Mouse (Mus musculus) midbrain, embryonic 14.5 days (tissue): Measurements from ENCODE around the gene Myh14. TPM values are rescaled to one million over a fixed set of nuclear protein-coding genes. Genes with fewer than 3 reads are reported as not detected.
"Not testable (repeated sequence)": the region's sequence is repeated elsewhere in the genome, so short reads cannot be mapped to it uniquely, and the experiment has no call there.

Source experiments
- ATAC-seq: fragments of 200-750 bp; cut with Nextera tagmentation; 2 replicates; pipeline ENCODE4 v1.8.0; 2017; ENCODE audit warnings: moderate number of reproducible peaks, moderate library complexity; ENCODE audit not compliant: low FRiP score, low TSS enrichment
- DNase-seq: peaks from one replicate; pipeline ENCODE4 v3.0.0-alpha.2; 2015
- H3K27ac ChIP-seq: fragments of 300-500 bp; sonication (generic); replicated peaks from 2 replicates; pipeline ENCODE4 v1.5.1; 2014; ENCODE audit warnings: mild to moderate bottlenecking, low read depth, low read length, moderate library complexity
- H3K27me3 ChIP-seq: fragments of 300-500 bp; sonication (generic); 2 replicates; pipeline ENCODE4 v1.6.1; 2014; ENCODE audit warnings: low read length, control low read depth, mixed read lengths; ENCODE audit not compliant: control insufficient read depth, insufficient read depth
- H3K36me3 ChIP-seq: fragments of 300-500 bp; sonication (generic); 2 replicates; pipeline ENCODE4 v1.6.1; 2014; ENCODE audit warnings: low read length, control low read depth; ENCODE audit not compliant: control insufficient read depth, insufficient read depth
- H3K4me1 ChIP-seq: fragments of 300-500 bp; sonication (generic); 2 replicates; pipeline ENCODE4 v1.6.1; 2014; ENCODE audit warnings: mild to moderate bottlenecking, antibody characterized with exemption, low read length, control low read depth; ENCODE audit not compliant: control insufficient read depth, insufficient read depth
- H3K4me2 ChIP-seq: fragments of 300-500 bp; sonication (generic); 2 replicates; pipeline ENCODE4 v1.6.1; 2014; ENCODE audit warnings: mild to moderate bottlenecking, low read length, moderate library complexity
- H3K4me3 ChIP-seq: fragments of 300-500 bp; sonication (generic); replicated peaks from 2 replicates; pipeline ENCODE4 v1.5.1; 2014; ENCODE audit warnings: low read depth, low read length
- H3K9ac ChIP-seq: fragments of 300-500 bp; sonication (generic); replicated peaks from 2 replicates; pipeline ENCODE4 v1.6.1; 2014; ENCODE audit warnings: mild to moderate bottlenecking, low read length, moderate library complexity
- H3K9me3 ChIP-seq: fragments of 300-500 bp; sonication (generic); 2 replicates; pipeline ENCODE4 v1.6.1; 2016; ENCODE audit warnings: low read length, control low read depth, mixed read lengths; ENCODE audit not compliant: control insufficient read depth
- WGBS: fragments of 180-500 bp; shearing (Covaris S2); extraction: QIAGEN DNeasy Blood & Tissue Kit; methylation state at CpG from one replicate; pipeline ENCODE4 v1.1.7; 2014; 5-methylcytosine and 5-hydroxymethylcytosine counted together
- polyA plus RNA-seq: library from polyadenylated mRNA; unstranded; fragments of >200 nt; fragmentation: Nextera tagmentation; extraction: Ambion mirVana; gene quantifications from 2 replicates; pipeline ENCODE4 v1.2.1, GENCODE M21; 2014

Myh14 gene
- polyA plus RNA-seq: 2.5 and 2.7 TPM in 2 replicates

- ATAC-seq (peak; percentile 94), DNase-seq (peak; percentile 92)
- peaks cover 5% of the 10 kb centered on the region; the same call in 1 of the 2 replicates for H3K4me1 ChIP-seq
- H3K27ac ChIP-seq: no peak within 1 kb of the TSS; the same call in 1 of the 2 replicates
- peak within 1 kb of the TSS; percentile 58 for H3K4me2 ChIP-seq
- H3K27me3 ChIP-seq: no peaks in the 10 kb centered on the region
- no peaks in the 10 kb centered on the region for H3K36me3 ChIP-seq
- H3K9ac ChIP-seq: peak within 1 kb of the TSS; percentile 16
- H3K4me3 ChIP-seq: peak within 1 kb of the TSS; percentile 22
- WGBS: under 1% methylated on average over 23 of the region's 23 CpGs
- H3K9me3 ChIP-seq: no peaks in the 10 kb centered on the region
These were observed at the start of gene Myh14 for GRCm38 (mm10) chr7:44670803-44671202. Gene Myh14, minus strand, starts transcription at chr7:44670843.

GRCm38 (mm10) chr7:44709881-44710280, 39.2 kb upstream of the Myh14 start:
- H3K4me2 ChIP-seq: no peak overlapping the region
- H3K27me3 ChIP-seq: no peaks in the 10 kb centered on the region
- WGBS: 85% methylated on average over 5 of the region's 5 CpGs
- ATAC-seq (no peak), DNase-seq (no peak)
- no peaks in the 10 kb centered on the region for H3K4me1 ChIP-seq
- no peaks in the 10 kb centered on the region for H3K9me3 ChIP-seq
- H3K27ac ChIP-seq: no peak overlapping the region
- no peak overlapping the region for H3K9ac ChIP-seq
- no peak overlapping the region for H3K4me3 ChIP-seq
- H3K36me3 ChIP-seq: no peaks in the 10 kb centered on the region

DNA sequence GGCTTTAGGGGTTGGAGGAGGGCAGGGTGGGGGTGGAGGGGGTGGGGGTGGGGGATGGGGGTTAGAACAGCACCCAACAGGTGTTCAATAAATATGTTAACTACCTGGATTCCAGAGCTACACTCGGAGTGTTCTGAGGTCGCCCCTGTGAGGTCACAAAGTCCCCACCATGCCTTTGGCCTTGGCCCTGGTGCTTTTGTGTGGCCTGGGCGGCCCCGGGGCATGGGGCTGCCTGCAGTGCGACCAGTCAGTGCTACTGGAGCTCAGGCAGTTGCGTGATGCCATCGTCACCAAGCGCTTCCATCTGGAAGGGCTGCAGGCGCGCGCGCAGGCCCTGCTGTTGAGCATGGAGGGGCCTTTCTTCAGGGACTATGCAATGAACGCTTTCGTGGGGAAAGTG, 37.9 kb upstream of the Myh14 start, which contains the start of gene Izumo2:
Izumo2 (plus strand) TSS at position 169 of the 400 bp plus-strand sequence.
- no peak within 1 kb of the TSS for H3K4me3 ChIP-seq
- H3K9ac ChIP-seq: no peak within 1 kb of the TSS
- H3K27me3 ChIP-seq: no peaks in the 10 kb centered on the region
- H3K4me2 ChIP-seq: no peak within 1 kb of the TSS
- no peaks in the 10 kb centered on the region for H3K9me3 ChIP-seq
- no peaks in the 10 kb centered on the region for H3K36me3 ChIP-seq
- 70% methylated on average over 14 of the region's 14 CpGs for WGBS
- H3K27ac ChIP-seq: no peak within 1 kb of the TSS
- no peak for DNase-seq
- H3K4me1 ChIP-seq: no peaks in the 10 kb centered on the region
- no peak for ATAC-seq

- not testable (repeated sequence) for H3K4me1 ChIP-seq, H3K36me3 ChIP-seq, H3K27ac ChIP-seq, H3K27me3 ChIP-seq, H3K9me3 ChIP-seq, H3K4me3 ChIP-seq, ATAC-seq, DNase-seq, H3K4me2 ChIP-seq, H3K9ac ChIP-seq
- WGBS: 85% methylated on average over 5 of the region's 6 CpGs
These were observed 37.5 kb upstream of the Myh14 start for GRCm38 (mm10) chr7:44708093-44708492.

- no peaks in the 10 kb centered on the region for H3K9me3 ChIP-seq
- DNase-seq (no peak), ATAC-seq (no peak)
- H3K4me1 ChIP-seq: no peaks in the 10 kb centered on the region
- no peak overlapping the region for H3K27ac ChIP-seq
- no peaks in the 10 kb centered on the region for H3K36me3 ChIP-seq
- no peak overlapping the region for H3K4me3 ChIP-seq
- no peak overlapping the region for H3K9ac ChIP-seq
- H3K27me3 ChIP-seq: no peaks in the 10 kb centered on the region
- WGBS: 90% methylated on average over 5 of the region's 5 CpGs
- H3K4me2 ChIP-seq: no peak overlapping the region
These were observed 36.6 kb upstream of the Myh14 start for GRCm38 (mm10) chr7:44707169-44707675.

DNA sequence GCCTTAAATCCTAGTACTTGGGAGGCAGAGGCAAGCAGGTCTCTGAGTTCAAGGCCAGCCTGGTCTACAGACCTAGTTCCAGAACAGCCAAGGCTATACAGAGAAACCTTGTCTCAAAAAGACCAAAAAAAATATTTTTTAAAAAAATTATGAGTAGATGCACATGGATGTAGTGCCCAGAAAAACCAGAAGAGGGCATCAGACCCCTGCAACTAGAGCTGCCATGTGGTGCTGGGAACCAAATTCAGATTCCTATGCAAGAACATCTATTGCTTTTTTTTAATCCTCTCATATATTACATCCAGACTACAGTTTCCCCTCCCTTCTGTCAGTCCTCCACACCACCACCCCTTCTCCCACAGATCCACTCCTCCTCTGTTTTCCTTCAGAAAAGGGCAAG, 35.7 kb upstream of the Myh14 start:
- ATAC-seq (no peak), DNase-seq (no peak)
- H3K27ac ChIP-seq: no peak overlapping the region
- H3K36me3 ChIP-seq: no peaks in the 10 kb centered on the region
- H3K9ac ChIP-seq: no peak overlapping the region
- H3K4me2 ChIP-seq: no peak overlapping the region
- H3K4me1 ChIP-seq: no peaks in the 10 kb centered on the region
- H3K4me3 ChIP-seq: no peak overlapping the region
- no peaks in the 10 kb centered on the region for H3K27me3 ChIP-seq
- H3K9me3 ChIP-seq: no peaks in the 10 kb centered on the region

- 90% methylated on average over 4 of the region's 4 CpGs for WGBS
- Histone ChIP-seq H3K4me2 (no peak overlapping the region), H3K9me3 (no peaks in the 10 kb centered on the region), H3K36me3 (no peaks in the 10 kb centered on the region), H3K4me1 (no peaks in the 10 kb centered on the region), H3K4me3 (no peak overlapping the region), H3K9ac (no peak overlapping the region), H3K27me3 (no peaks in the 10 kb centered on the region), H3K27ac (no peak overlapping the region)
- ATAC-seq (no peak), DNase-seq (no peak)
These were observed 34.4 kb upstream of the Myh14 start for GRCm38 (mm10) chr7:44705086-44705485.

GRCm38 (mm10) chr7:44704363-44704762, 33.7 kb upstream of the Myh14 start:
- Histone ChIP-seq H3K27me3 (no peaks in the 10 kb centered on the region), H3K4me2 (no peak overlapping the region), H3K9me3 (no peaks in the 10 kb centered on the region), H3K36me3 (no peaks in the 10 kb centered on the region), H3K9ac (no peak overlapping the region), H3K27ac (no peak overlapping the region), H3K4me1 (no peaks in the 10 kb centered on the region), H3K4me3 (no peak overlapping the region)
- 56% methylated on average over 3 of the region's 3 CpGs for WGBS
- DNase-seq: peak; percentile 61
- ATAC-seq: no peak

DNA sequence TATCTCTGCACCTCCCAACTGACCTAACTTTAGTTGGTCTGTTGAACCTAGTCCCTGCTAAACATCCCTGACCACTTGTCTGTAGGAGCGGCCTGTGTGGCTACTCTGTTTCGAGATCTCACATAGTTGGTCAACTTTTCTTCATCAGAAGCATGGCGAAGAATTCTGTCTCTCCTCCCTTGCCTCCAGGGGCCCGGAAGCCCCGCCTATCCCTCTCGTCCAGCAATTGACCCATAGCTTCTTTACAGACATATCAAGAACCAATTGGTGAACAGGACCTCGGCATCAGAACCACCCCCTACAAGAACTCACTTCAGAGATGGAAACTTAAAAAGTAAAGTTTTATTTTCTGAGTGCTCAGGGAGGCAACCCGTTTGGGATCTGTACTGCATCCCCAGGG, 32.3 kb upstream of the Myh14 start:
- no peaks in the 10 kb centered on the region for H3K27me3 ChIP-seq
- H3K36me3 ChIP-seq: no peaks in the 10 kb centered on the region
- WGBS: 81% methylated on average over 8 of the region's 8 CpGs
- H3K9me3 ChIP-seq: no peaks in the 10 kb centered on the region
- H3K4me1 ChIP-seq: no peaks in the 10 kb centered on the region
- no peak for ATAC-seq
- H3K4me3 ChIP-seq: no peak overlapping the region
- no peak overlapping the region for H3K9ac ChIP-seq
- no peak for DNase-seq
- H3K4me2 ChIP-seq: no peak overlapping the region
- H3K27ac ChIP-seq: no peak overlapping the region
